Mouse (Mus musculus) kidney, adult 2 months (tissue): ENCODE results near the gene Zbtb42. TPM values are rescaled to one million over a fixed set of nuclear protein-coding genes. Genes with fewer than 3 reads are reported as not detected.

Experiments
- DNase-seq: peaks from one replicate; pipeline ENCODE4 v3.0.0; 2021
- H3K27ac ChIP-seq: fragments of 200-500 bp; 2 replicates; pipeline ENCODE4 v1.5.1; 2012; ENCODE audit warnings: low read depth, low read length, control low read depth, inconsistent platforms; ENCODE audit not compliant: insufficient read depth
- H3K27me3 ChIP-seq: fragments of 200-500 bp; replicated peaks from 2 replicates; pipeline ENCODE4 v1.6.1; 2012; ENCODE audit warnings: mild to moderate bottlenecking, moderate library complexity, low read length, inconsistent platforms; ENCODE audit not compliant: control insufficient read depth, insufficient read depth
- H3K36me3 ChIP-seq: fragments of 200-500 bp; 2 replicates; pipeline ENCODE4 v1.6.1; 2012; ENCODE audit warnings: mild to moderate bottlenecking, moderate library complexity, low read length, inconsistent platforms; ENCODE audit not compliant: control insufficient read depth, insufficient read depth
- H3K4me1 ChIP-seq: fragments of 200-500 bp; 2 replicates; pipeline ENCODE4 v1.6.1; 2011; ENCODE audit warnings: low read length; ENCODE audit not compliant: control insufficient read depth, insufficient read depth
- H3K4me3 ChIP-seq: fragments of 200-500 bp; 2 replicates; pipeline ENCODE4 v1.5.1; 2011; ENCODE audit warnings: mild to moderate bottlenecking, low read depth, low read length, control low read depth; ENCODE audit not compliant: insufficient read depth
- CTCF ChIP-seq: fragments of 200-500 bp; conservative IDR thresholded peaks from 2 replicates; pipeline ENCODE4 v1.5.1; 2011; ENCODE audit warnings: low read depth, mild to moderate bottlenecking, control low read depth, low read length, moderate library complexity, mixed read lengths; ENCODE audit not compliant: insufficient read depth, insufficient read length
- POLR2A ChIP-seq: fragments of 200-500 bp; IDR thresholded peaks from one replicate; pipeline ENCODE4 v1.6.1; 2011; ENCODE audit warnings: low read depth, low read length, control low read depth
- WGBS: fragments of 180-500 bp; shearing (Covaris S2); methylation state at CpG from one replicate; pipeline ENCODE4 v1.1.7; 2018; 5-methylcytosine and 5-hydroxymethylcytosine counted together
- polyA plus RNA-seq: library from polyadenylated mRNA; depleted of rRNA; stranded (reverse); fragments of >200 nt; gene quantifications from 2 replicates; pipeline ENCODE4 v1.2.3, GENCODE M21; 2012

The Zbtb42 gene
- polyA plus RNA-seq, 1 experiment = 10.7 TPM

DNA sequence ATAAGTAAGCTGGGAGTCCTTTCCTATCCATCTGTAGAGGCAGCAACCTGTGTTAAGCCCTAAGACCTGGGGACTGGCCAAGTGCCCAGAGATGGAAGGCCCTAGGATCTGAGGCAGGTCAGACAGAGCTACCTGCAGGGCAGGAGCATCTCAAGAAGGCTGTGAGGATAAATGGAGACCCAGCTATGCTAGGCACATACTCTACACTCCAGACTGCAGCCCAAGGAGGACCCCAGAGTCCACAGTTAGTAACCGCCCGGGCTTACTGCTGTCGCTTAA, 17.4 kb upstream of the Zbtb42 start:
- 84% methylated on average over 3 of the region's 3 CpGs for WGBS
- no peaks in the 10 kb centered on the region for H3K36me3 ChIP-seq
- no peak for TF ChIP-seq POLR2A
- TF ChIP-seq CTCF = no peak
- H3K4me3 ChIP-seq = no peak overlapping the region
- H3K27ac ChIP-seq = no peak overlapping the region
- no peak for DNase-seq
- H3K27me3 ChIP-seq = no peaks in the 10 kb centered on the region
- no peaks in the 10 kb centered on the region for H3K4me1 ChIP-seq

DNA sequence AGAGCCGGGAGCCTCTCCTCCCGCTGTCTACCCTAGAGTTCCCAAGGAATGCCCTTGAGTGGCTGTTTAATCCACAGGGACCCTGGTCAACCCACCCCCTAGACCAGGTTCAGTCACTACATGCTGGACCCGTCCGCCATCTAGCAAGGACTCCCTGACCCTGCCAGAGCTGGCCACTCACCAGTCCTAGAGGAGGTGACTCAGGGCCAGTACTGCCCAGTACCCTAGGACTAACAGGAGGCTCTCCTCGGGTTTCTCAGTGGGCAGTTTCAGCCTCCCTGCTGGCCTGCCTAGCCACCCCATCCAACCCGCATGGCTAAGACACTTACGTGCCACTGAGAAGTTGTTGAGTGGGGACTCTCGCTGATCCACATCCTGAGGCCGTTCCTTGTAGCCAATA, 16.8 kb upstream of the Zbtb42 start:
- 75% methylated on average over 9 of the region's 9 CpGs for whole genome bisulfite sequencing
- DNase-seq = no peak
- Histone ChIP-seq H3K27me3 (no peaks in the 10 kb centered on the region), H3K4me3 (no peak overlapping the region), H3K4me1 (no peaks in the 10 kb centered on the region), H3K27ac (no peak overlapping the region), H3K36me3 (no peaks in the 10 kb centered on the region)
- TF ChIP-seq CTCF = no peak
- no peak for TF ChIP-seq POLR2A

DNA sequence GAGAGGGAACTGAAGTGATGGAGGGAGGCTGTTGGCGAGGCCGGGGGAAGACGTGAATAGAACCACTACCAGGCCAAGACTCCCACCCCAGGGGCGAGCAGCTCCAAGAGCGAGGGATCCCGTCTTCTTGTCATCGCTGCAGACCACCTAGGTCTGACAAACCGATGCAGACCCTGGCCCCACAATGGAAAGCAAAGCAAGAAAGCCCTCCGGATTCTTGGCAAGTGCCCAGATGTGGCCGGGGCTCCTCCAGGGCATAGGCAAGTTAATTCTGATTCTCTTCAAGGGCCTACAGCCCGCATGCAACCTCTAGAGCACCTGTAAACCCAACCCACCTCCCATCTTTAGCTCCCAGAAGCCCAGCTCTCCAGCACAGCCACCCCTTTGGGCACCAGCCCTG, 15.3 kb upstream of the Zbtb42 start:
- TF ChIP-seq CTCF = no peak
- TF ChIP-seq POLR2A = no peak
- DNase-seq = no peak
- no peaks in the 10 kb centered on the region; the same call in 1 of the 2 replicates for H3K4me1 ChIP-seq

DNA sequence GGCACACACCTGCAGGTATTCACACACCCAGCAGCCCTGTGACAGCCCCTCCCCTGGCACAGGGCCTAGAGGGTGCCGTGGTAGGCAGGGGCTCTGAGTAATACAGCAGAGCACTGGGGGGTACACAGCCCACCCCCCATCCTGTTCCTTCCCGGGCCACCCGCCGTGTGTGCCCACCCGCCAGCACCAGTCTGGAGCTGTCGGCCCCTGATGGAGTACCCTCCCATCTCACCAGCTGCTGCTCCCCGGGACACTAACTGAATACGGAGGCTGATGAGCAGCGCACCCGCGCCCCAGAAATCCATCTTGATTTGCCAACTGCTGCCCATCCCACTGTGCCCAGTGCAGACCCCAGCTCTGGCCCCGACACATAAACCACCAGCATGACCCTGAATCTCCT, 14.9 kb upstream of the Zbtb42 start:
- WGBS = 92% methylated on average over 12 of the region's 12 CpGs

More for the DNA sequence above, 15.3 kb upstream of the Zbtb42 start:
- 88% methylated on average over 11 of the region's 11 CpGs for WGBS
- Histone ChIP-seq H3K4me3 (no peak overlapping the region), H3K36me3 (no peaks in the 10 kb centered on the region), H3K27ac (no peak overlapping the region), H3K27me3 (no peaks in the 10 kb centered on the region)

DNA sequence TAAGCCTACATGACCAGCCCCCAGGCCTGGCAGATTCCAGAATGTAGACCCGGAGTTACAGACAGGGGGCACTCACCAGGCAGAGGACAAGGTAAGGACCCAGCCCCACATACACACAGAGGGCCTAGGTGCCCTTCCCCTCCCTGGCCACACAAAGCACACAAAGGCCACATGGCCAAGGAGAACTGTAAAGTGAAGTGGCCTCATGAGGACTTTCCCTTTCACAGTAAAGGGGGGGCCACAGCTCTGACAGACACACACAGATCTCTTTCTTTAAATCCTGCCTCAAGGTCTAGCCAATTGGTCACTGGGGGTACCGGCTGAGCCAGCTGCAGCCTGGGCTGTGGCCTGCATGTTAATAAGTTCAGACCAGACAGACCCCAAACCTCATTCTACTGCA, 14.5 kb upstream of the Zbtb42 start:
- no peak overlapping the region for H3K4me3 ChIP-seq
- no peaks in the 10 kb centered on the region; the same call in 1 of the 2 replicates for H3K4me1 ChIP-seq
- TF ChIP-seq CTCF = no peak
- no peak for TF ChIP-seq POLR2A
- H3K36me3 ChIP-seq = no peaks in the 10 kb centered on the region
- WGBS = 55% methylated on average over 2 of the region's 2 CpGs
- no peak overlapping the region for H3K27ac ChIP-seq
- no peak for DNase-seq
- H3K27me3 ChIP-seq = no peaks in the 10 kb centered on the region

More for the DNA sequence above, 14.9 kb upstream of the Zbtb42 start:
- no peak for TF ChIP-seq CTCF
- DNase-seq = no peak
- Histone ChIP-seq H3K4me3 (no peak overlapping the region), H3K4me1 (no peaks in the 10 kb centered on the region; the same call in 1 of the 2 replicates), H3K27me3 (no peaks in the 10 kb centered on the region), H3K27ac (no peak overlapping the region), H3K36me3 (no peaks in the 10 kb centered on the region)

DNA sequence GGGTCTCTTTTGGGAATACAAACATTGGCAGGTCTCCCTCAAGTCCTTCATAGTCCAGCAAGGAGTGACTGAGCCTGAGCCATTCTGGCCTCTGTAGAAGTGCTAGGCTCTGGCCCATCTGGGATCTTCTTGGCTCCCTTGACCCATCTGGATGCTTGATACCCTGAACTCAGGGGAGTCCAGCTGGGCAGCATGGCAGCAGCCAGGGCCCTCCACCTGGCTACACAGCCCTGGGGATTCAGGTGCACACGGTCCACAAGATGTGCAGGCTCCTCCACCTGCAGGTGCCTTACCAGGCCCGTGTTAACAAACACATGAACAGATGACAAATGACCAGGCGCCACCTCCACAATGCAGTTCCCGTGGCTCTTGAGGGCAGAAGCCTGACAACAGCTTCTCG, 14.0 kb upstream of the Zbtb42 start:
- H3K27ac ChIP-seq = no peak overlapping the region
- H3K36me3 ChIP-seq = no peaks in the 10 kb centered on the region
- H3K4me3 ChIP-seq = no peak overlapping the region
- H3K27me3 ChIP-seq = no peaks in the 10 kb centered on the region
- no peak for TF ChIP-seq POLR2A
- TF ChIP-seq CTCF = no peak
- 67% methylated on average over 5 of the region's 5 CpGs for WGBS
- no peaks in the 10 kb centered on the region; the same call in 1 of the 2 replicates for H3K4me1 ChIP-seq
- no peak for DNase-seq

DNA sequence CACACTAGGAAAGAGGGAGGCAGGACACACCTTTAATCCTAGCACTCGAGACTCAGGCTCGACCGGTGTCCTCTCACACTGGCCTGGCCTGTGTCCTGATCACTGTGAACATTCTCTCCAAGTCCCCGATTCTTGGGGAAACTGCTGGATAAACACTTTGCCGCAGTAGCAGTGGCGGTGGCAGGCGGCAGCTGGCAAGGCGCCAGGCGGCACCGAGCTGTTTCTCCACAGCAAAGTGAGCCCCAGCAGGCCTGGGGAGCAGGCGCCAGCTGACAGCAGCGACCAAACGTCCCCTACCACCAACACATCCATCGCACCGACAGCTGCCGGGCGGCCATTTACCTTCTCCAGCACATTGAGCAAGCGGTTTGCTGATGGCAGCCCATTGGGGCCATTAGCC, 13.2 kb upstream of the Zbtb42 start:
- Histone ChIP-seq H3K4me3 (no peak overlapping the region), H3K27ac (no peak overlapping the region), H3K27me3 (no peaks in the 10 kb centered on the region), H3K36me3 (no peaks in the 10 kb centered on the region), H3K4me1 (no peaks in the 10 kb centered on the region; the same call in 1 of the 2 replicates)
- TF ChIP-seq POLR2A = no peak
- WGBS = 31% methylated on average over 18 of the region's 18 CpGs
- peak; percentile 63 for DNase-seq
